Mouse (Mus musculus): ENCODE data around the gene Ak9.

DNA sequence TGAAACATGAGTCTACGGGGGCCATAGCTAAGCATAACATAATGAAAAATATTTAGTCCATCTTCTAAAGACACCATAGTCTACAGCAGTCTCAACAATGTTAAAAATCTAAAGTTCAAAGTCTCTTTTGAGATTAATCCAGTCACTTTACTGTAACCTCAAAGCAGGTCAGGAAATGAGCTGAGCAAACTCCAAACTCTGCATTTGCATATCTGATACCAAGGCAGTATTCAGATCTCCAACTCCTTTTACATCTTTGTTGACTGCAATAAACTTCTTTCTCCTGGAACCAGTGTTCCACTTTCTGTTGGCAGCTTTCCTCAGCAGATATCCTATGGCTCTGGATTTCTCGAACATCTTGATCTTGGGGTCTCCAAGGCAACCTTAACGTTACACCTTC lies 166.9 kb downstream of the Ak9 start:
- TF ChIP-seq MAX (IDR thresholded peaks at IDR 0.05; ENCODE audit: low read depth) (no peak), POLR2AphosphoS2 (IDR thresholded peaks at IDR 0.05; ENCODE audit: insufficient read length, low read depth) (no peak), POLR2A (IDR thresholded peaks at IDR 0.05; ENCODE audit: insufficient read length, low read depth) (no peak), CEBPB (IDR thresholded peaks at IDR 0.05; ENCODE audit: insufficient read depth, poor library complexity, severe bottlenecking) (no peak), TCF12 (IDR thresholded peaks at IDR 0.05; ENCODE audit: insufficient read depth, poor library complexity, severe bottlenecking) (no peak)
